Mouse (Mus musculus): ENCODE results near the gene Wrb. TPM values are rescaled to one million over a fixed set of nuclear protein-coding genes. Genes with fewer than 3 reads are reported as not detected.

Gene Wrb
- total RNA-seq, 1 experiment from 2014 or later, result 6.6 TPM

Other genes with a start within 250 kb of the Wrb start
- gene Psmg1, start 154.4 kb upstream of the Wrb start, total RNA-seq (2017), result 9.8 and 20.6 TPM in 2 replicates
- gene Brwd1, start 62.9 kb upstream of the Wrb start, total RNA-seq (2017), result 507 and 521 TPM in 2 replicates
- gene Hmgn1, start 17.7 kb upstream of the Wrb start, total RNA-seq (2017), result 97.1 and 160 TPM in 2 replicates
- not detected in 2 replicates for gene Lca5l, start 46.9 kb downstream of the Wrb start, total RNA-seq (2017)
- gene Sh3bgr, start 55.0 kb downstream of the Wrb start, total RNA-seq (2017), result not detected in 2 replicates
- 0.12 TPM in 1 of 2 replicates, not detected in the other for gene B3galt5, start 90.4 kb downstream of the Wrb start, total RNA-seq (2017)